Mouse (Mus musculus): ENCODE measurements at regions not wholly inside any gene's neighbourhood (a gene's known extent, or its start where the extent isn't known, plus 50 kb on each side); places are given as distances from the start of the nearest gene placed in this dataset.
"Not testable (repeated sequence)": the region's sequence is repeated elsewhere in the genome, so short reads cannot be mapped to it uniquely, and the experiment has no call there.

- Histone ChIP-seq H3K4me3 (ENCODE audit: control insufficient read depth, insufficient read depth, low read length) (peak overlapping the region; percentile 39), H3K36me3 (ENCODE audit: control insufficient read depth, insufficient read depth, low read length) (no peaks in the 10 kb centered on the region), H3K27ac (ENCODE audit: control insufficient read depth, insufficient read depth, low read length) (peak overlapping the region; percentile 99), H3K4me1 (replicated peaks; ENCODE audit: control insufficient read depth, insufficient read depth, low read length) (peaks cover 66% of the 10 kb centered on the region), H3K27me3 (ENCODE audit: control insufficient read depth, insufficient read depth, low read length) (no peaks in the 10 kb centered on the region)
- 4% methylated on average over 9 of the region's 9 CpGs for WGBS
- DNase-seq = peak; percentile 39
- no peak for TF ChIP-seq CTCF (IDR thresholded peaks at IDR 0.05; ENCODE audit: borderline replicate concordance, control insufficient read depth, extremely low read depth, insufficient read depth, low read length, poor library complexity)
- peak; percentile 55; the same call in 1 of the 2 replicates for TF ChIP-seq POLR2A (IDR thresholded peaks at IDR 0.05; ENCODE audit: control insufficient read depth, extremely low read depth, insufficient read depth, low read length, poor library complexity)
Measured at GRCm38 (mm10) chr7:64001611-64002111, 62.9 kb upstream of the Klf13 start.

- Histone ChIP-seq H3K27me3 (ENCODE audit: control insufficient read depth, insufficient read depth, low read length) (no peaks in the 10 kb centered on the region), H3K4me1 (replicated peaks; ENCODE audit: control insufficient read depth, insufficient read depth, low read length) (peaks cover 65% of the 10 kb centered on the region), H3K36me3 (ENCODE audit: control insufficient read depth, insufficient read depth, low read length) (no peaks in the 10 kb centered on the region), H3K4me3 (ENCODE audit: control insufficient read depth, insufficient read depth, low read length) (peak overlapping the region; percentile 35), H3K27ac (ENCODE audit: control insufficient read depth, insufficient read depth, low read length) (peak overlapping the region; percentile 99)
- peak; percentile 86 for DNase-seq
- WGBS = 12% methylated on average over 6 of the region's 6 CpGs
- TF ChIP-seq CTCF (IDR thresholded peaks at IDR 0.05; ENCODE audit: borderline replicate concordance, control insufficient read depth, extremely low read depth, insufficient read depth, low read length, poor library complexity) (peak; percentile 22; the same call in 1 of the 2 replicates), POLR2A (IDR thresholded peaks at IDR 0.05; ENCODE audit: control insufficient read depth, extremely low read depth, insufficient read depth, low read length, poor library complexity) (no peak)
Measured at GRCm38 (mm10) chr7:63998995-63999960, 60.6 kb upstream of the Klf13 start.

- Histone ChIP-seq H3K4me1 (replicated peaks; ENCODE audit: control insufficient read depth, insufficient read depth, low read length) (peaks cover 65% of the 10 kb centered on the region), H3K36me3 (ENCODE audit: control insufficient read depth, insufficient read depth, low read length) (no peaks in the 10 kb centered on the region), H3K27ac (ENCODE audit: control insufficient read depth, insufficient read depth, low read length) (peak overlapping the region; percentile 99), H3K27me3 (ENCODE audit: control insufficient read depth, insufficient read depth, low read length) (no peaks in the 10 kb centered on the region), H3K4me3 (ENCODE audit: control insufficient read depth, insufficient read depth, low read length) (no peak overlapping the region)
- 81% methylated on average over 3 of the region's 3 CpGs for WGBS
- no peak for DNase-seq
- TF ChIP-seq POLR2A (IDR thresholded peaks at IDR 0.05; ENCODE audit: control insufficient read depth, extremely low read depth, insufficient read depth, low read length, poor library complexity) (no peak), CTCF (IDR thresholded peaks at IDR 0.05; ENCODE audit: borderline replicate concordance, control insufficient read depth, extremely low read depth, insufficient read depth, low read length, poor library complexity) (no peak)
Measured at GRCm38 (mm10) chr7:63997997-63998396, 59.3 kb upstream of the Klf13 start.

GRCm38 (mm10) chr7:63996581-63997098 lies 57.9 kb upstream of the Klf13 start:
- H3K36me3 ChIP-seq (ENCODE audit: control insufficient read depth, insufficient read depth, low read length) = no peaks in the 10 kb centered on the region
- no peak for TF ChIP-seq CTCF (IDR thresholded peaks at IDR 0.05; ENCODE audit: borderline replicate concordance, control insufficient read depth, extremely low read depth, insufficient read depth, low read length, poor library complexity)
- no peak for TF ChIP-seq POLR2A (IDR thresholded peaks at IDR 0.05; ENCODE audit: control insufficient read depth, extremely low read depth, insufficient read depth, low read length, poor library complexity)
- no peaks in the 10 kb centered on the region for H3K27me3 ChIP-seq (ENCODE audit: control insufficient read depth, insufficient read depth, low read length)
- 96% methylated on average over 6 of the region's 6 CpGs for WGBS
- H3K4me1 ChIP-seq (replicated peaks; ENCODE audit: control insufficient read depth, insufficient read depth, low read length) = peaks cover 63% of the 10 kb centered on the region
- DNase-seq = no peak
- peak overlapping the region; percentile 38; the same call in 1 of the 2 replicates for H3K27ac ChIP-seq (ENCODE audit: control insufficient read depth, insufficient read depth, low read length)
- H3K4me3 ChIP-seq (ENCODE audit: control insufficient read depth, insufficient read depth, low read length) = no peak overlapping the region

- Histone ChIP-seq H3K4me1 (replicated peaks; ENCODE audit: control insufficient read depth, insufficient read depth, low read length) (peaks cover 64% of the 10 kb centered on the region), H3K27ac (ENCODE audit: control insufficient read depth, insufficient read depth, low read length) (no peak overlapping the region), H3K36me3 (ENCODE audit: control insufficient read depth, insufficient read depth, low read length) (no peaks in the 10 kb centered on the region), H3K4me3 (ENCODE audit: control insufficient read depth, insufficient read depth, low read length) (no peak overlapping the region), H3K27me3 (ENCODE audit: control insufficient read depth, insufficient read depth, low read length) (no peaks in the 10 kb centered on the region)
- TF ChIP-seq CTCF (IDR thresholded peaks at IDR 0.05; ENCODE audit: borderline replicate concordance, control insufficient read depth, extremely low read depth, insufficient read depth, low read length, poor library complexity) = no peak
- no peak for TF ChIP-seq POLR2A (IDR thresholded peaks at IDR 0.05; ENCODE audit: control insufficient read depth, extremely low read depth, insufficient read depth, low read length, poor library complexity)
- WGBS = 89% methylated on average over 3 of the region's 3 CpGs
- peak; percentile 26 for DNase-seq
Measured at GRCm38 (mm10) chr7:63995255-63995980, 56.7 kb upstream of the Klf13 start.

GRCm38 (mm10) chr7:63994769-63995168 lies 56.1 kb upstream of the Klf13 start:
- H3K27ac ChIP-seq (ENCODE audit: control insufficient read depth, insufficient read depth, low read length); DNase-seq; H3K4me3 ChIP-seq (ENCODE audit: control insufficient read depth, insufficient read depth, low read length); H3K27me3 ChIP-seq (ENCODE audit: control insufficient read depth, insufficient read depth, low read length); H3K36me3 ChIP-seq (ENCODE audit: control insufficient read depth, insufficient read depth, low read length): not testable (repeated sequence)
- 88% methylated on average over 3 of the region's 3 CpGs for WGBS
- H3K4me1 ChIP-seq (replicated peaks; ENCODE audit: control insufficient read depth, insufficient read depth, low read length) = peaks cover 61% of the 10 kb centered on the region
